Mouse (Mus musculus) myocyte (in vitro differentiated cells): Measurements from ENCODE around the gene Sept6.

Source experiments
- POLR2A ChIP-seq: IDR thresholded peaks from one replicate; pipeline ENCODE4 v1.6.1; 2011; ENCODE audit warnings: low read depth, mild to moderate bottlenecking, control low read depth, moderate library complexity; ENCODE audit not compliant: insufficient read length
- POLR2AphosphoS2 ChIP-seq: IDR thresholded peaks from one replicate; pipeline ENCODE4 v1.6.1; 2011; ENCODE audit warnings: low read depth, control low read depth; ENCODE audit not compliant: insufficient read length
- SRF ChIP-seq: IDR thresholded peaks from one replicate; pipeline ENCODE4 v1.6.1; 2011; ENCODE audit warnings: low read depth; ENCODE audit not compliant: control insufficient read depth, insufficient read length
- TCF12 ChIP-seq: IDR thresholded peaks from one replicate; pipeline ENCODE4 v1.6.1; 2011; ENCODE audit warnings: mild to moderate bottlenecking, control low read depth; ENCODE audit not compliant: poor library complexity, insufficient read depth, severe bottlenecking
- TCF3 ChIP-seq: IDR thresholded peaks from one replicate; pipeline ENCODE4 v1.6.1; 2011; ENCODE audit warnings: low read depth, control low read depth; ENCODE audit not compliant: insufficient read length
- USF1 ChIP-seq: IDR thresholded peaks from one replicate; pipeline ENCODE4 v1.6.1; 2011; ENCODE audit warnings: low read depth, mild to moderate bottlenecking, control low read depth, moderate library complexity

- TF ChIP-seq POLR2AphosphoS2 (no peak), POLR2A (no peak), TCF3 (no peak), USF1 (no peak), TCF12 (no peak), SRF (no peak)
These were observed 22.1 kb downstream of the Sept6 start for GRCm38 (mm10) chrX:36969501-36969900.
